Mouse (Mus musculus) lung, postnatal 4 days (tissue): ENCODE data around the gene Brap.
"Not testable (repeated sequence)": the region's sequence is repeated elsewhere in the genome, so short reads cannot be mapped to it uniquely, and the experiment has no call there.

Experiments
- DNase-seq, 2 experiments: peaks; one replicate each; pipeline ENCODE4 v3.0.0; 2021

Gene Brap

DNA sequence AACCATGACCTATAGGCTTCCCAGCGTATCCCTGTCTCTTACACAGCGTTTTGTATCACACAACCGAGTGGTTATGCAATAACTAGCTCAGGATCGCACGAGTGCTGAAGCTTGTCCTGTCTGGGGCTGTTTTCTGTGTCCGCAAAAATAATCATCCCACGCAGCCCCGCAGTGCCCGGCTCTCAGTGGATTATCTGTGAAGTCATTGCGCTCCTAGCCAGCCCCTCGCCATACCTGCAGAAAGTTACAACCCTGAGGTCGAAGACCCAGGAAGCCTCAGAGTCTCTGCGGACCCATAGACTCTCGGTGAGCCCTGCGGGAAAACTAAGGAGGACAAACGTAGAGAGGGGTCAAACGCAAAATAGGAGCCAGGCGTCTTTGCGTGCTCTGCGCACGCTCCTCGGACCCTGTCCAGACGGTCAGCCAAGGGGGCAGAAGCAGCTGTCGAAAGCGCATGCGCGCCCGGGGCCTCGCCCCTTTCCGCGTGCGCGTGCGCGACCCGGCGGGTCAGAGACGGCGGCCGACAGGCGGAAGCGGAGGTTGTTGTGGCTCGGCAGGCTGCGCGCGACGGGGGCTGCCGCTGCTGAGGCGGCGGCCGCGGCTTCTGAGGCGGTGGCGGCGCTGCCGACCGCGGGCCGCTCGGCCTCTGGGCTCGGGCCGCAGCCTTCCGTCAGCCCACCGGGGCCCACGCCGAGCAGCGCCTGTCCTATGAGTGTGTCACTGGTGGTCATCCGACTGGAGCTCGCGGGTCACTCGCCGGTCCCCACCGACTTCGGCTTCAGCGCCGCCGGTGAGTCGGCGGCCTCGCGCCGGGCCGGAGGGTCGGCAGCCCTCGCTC lies at the start of gene Brap, which contains the start of gene Acad10:
Brap (plus strand) TSS at position 505 of the 838 bp plus-strand sequence.
Acad10 (minus strand) TSS at position 456 of the 838 bp plus-strand sequence.
- peak; percentile 96 to 97 for DNase-seq

DNA sequence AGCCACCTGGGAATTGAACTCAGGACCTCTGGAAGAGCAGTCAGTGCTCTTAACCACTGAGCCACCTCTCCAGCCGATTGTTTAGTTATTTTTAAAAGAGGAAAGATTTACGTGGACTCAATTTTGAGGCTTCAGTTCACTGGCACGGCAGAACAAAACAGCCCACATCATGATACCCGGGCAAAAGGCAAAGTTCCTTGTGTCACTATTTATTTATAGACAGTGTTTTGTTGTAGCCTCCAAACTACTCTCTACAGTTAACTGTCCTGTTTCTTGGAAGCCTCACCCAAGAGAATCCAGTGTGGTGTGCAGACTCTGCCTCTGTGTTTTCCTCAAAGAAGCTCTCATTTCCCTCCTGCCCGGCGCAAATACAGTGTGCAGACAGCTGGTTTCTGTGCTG lies 48.3 kb upstream of the Brap start:
- no peak for DNase-seq

DNA sequence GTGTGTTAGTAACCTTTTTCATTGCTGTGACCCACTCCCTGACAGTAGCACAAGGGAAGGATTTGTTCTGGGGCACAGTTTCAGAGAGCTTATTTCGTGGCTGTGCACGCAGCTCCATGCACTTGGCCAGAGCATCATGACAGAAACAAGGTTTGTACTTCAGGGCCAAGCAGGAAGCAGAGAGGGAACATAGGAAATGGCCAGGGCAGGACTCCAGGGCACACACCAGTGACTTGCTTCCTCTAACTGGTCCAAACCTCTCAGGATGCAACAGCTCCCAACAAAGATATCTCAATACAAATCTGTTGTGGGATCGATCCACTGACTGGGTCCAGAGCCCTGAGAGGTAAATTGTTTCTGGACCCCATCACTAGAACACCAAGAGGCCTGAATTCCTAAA lies 45.4 kb upstream of the Brap start:
- not testable (repeated sequence) for DNase-seq

DNA sequence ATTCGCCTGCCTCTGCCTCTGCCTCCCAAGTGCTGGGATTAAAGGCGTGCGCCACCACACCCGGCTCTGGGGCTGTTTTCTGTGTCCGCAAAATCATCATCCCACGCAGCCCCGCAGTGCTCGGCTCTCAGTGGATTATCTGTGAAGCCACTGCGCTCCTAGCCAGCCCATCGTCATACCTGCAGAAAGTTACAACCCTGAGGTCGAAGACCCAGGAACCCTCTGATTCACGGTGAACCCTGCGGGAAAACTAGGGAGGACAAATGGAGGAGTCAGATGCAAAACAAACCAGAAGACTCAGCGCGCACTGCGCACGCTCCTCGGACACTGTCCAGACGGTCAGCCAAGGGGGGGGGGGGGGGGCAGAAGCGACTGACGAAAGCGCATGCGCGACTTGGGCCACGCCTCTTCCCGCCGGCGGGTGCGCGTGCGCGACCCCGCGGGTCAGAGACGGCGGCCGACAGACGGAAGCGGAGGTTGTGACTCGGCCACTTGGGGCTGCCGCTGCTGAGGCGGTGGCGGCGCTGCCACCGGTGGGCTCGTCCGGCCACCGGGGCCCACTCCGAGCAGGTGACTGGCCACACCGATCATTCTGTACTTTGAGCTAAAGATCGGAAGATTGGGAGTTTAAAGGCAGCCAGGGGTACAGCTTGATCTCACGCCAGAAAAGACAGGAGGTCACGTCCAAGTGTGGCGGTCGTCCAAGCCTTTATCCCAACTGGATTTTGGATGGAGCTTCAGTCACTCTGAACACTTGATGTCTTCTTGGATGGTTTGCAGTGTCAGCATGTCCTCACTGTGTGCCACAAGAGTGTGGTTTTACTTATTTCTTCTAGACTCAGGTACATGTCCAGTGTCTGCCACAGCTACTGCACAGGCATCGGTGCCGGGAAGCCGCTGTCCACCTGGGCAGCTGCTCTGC lies 41.5 kb upstream of the Brap start, which contains the start of gene Acad12:
Acad12 (minus strand) TSS at position 347 of the 922 bp plus-strand sequence.
- DNase-seq, result peak; percentile 88 to 90

DNA sequence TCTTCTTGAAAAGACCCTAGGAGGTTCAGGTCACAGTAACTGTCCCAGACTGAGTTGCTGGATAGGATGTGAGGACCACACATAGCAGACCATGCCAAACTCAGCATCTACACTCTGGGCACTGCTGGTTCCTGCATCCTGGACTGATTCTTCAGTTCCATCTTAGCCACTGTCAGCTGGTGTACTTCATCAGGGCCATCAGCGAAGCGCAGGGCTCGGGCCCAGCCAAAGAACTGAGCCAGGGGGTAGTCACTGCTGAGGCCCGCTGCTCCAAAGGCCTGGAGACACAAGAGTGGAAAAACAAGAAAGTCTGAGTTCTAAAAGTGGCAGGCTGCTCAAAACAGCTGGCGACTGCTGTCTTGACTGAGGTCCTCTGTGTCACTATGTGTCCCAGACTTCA lies 39.3 kb upstream of the Brap start:
- DNase-seq, result no peak

DNA sequence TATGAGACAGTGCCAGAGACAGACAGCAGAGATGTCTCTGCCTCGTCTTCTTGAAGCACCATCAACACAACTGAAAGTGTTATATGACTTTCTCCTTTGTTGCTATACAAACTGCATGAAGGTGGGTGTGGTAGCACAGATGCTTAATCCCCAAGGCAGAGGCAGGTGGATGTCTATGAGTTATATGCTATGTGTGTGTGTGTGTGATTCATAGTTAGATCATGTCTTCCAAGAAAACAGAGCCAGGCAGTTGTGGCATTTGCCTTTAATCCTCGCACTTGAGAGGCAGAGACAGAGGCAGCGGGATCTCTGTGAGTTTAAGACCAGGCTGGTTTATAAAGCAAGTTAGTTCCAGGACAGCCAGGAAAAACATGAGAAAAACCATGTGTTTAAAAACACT lies 37.1 kb upstream of the Brap start:
- no peak for DNase-seq

DNA sequence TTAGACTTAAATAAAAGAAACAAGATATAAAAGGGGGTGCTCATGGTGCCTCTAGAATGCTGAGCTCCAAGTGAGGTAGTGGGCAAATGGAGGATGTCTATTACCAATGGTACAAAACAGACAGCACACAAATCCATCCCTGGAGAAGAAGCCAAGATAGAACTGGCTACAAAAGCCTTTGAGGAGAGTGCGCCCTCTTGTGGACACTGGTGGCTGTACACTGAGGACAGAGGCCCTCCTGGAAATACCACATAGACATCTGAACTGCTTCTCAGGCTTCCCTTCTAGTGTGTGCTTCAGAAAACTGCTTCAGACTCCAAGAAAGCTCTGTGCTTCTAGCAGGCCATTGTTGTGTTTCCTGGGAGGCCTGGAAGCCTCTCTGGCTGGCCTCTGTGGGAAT lies 32.5 kb upstream of the Brap start:
- DNase-seq, result peak; percentile 62 to 84

DNA sequence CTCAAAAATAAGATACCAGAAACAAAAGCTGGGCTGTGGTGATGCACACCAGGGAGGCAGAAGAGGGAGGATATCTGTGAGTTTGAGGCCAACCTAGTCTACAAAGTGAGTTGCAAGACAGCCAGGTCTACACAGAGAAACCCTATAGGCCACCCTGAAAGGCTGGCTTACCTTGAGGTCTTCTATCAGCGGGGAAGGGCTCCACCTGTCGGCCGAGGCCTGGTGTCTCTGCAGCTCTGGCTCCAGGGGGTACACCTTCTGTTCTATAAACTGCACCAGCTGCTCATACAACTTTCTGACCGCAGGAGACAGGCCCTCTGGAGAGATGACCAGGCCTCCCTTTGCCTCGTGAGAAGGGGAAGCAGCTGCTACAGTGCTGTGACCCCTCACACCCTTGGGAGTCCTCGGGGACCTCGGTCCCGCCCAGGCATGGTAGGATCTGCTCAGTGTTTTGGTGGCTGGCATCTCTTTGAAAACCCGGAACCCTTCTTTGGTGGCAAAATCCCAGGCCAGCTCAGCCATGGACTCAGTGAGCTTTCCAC lies 29.2 kb upstream of the Brap start:
- DNase-seq, result peak in 1 of 2 experiments; percentile 22

DNA sequence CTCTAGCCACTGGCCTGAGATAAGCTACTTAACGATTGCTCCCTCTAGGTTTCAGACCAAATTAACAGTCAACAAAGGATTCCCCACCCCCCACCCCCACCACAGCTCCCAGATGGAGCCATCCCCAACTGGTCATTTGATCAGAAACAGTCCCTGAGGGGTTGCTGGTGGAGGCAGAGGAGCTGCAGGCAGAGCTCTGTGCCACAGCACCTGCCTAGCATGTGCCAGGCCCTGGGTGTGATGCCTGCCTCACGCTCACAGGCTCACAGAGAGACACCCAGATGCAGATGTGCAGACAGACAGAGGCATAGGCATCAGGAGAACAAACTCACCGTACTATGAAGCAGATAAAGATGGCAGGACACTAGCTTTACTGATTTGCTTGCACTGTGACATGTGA lies 27.6 kb upstream of the Brap start:
- DNase-seq, result no peak

DNA sequence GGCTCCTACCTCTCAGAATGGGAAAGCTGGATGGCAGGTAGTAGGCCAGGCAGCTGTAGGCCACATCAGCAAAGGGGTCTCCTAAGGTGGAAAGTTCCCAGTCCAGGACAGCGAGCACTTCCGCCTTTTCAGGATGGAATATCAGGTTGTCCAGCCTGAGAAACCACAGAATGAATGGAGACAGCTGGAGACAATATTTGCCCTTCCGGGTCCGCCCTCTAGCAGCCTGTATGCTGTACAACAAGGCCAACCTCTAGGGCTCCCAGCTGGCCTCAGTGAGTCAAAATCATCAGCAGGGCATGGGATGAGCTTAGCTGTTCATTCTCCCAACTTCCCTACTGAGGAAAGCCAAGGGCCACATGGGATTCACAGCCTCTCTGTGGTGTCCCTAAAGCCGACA lies 25.7 kb upstream of the Brap start:
- DNase-seq, result no peak

DNA sequence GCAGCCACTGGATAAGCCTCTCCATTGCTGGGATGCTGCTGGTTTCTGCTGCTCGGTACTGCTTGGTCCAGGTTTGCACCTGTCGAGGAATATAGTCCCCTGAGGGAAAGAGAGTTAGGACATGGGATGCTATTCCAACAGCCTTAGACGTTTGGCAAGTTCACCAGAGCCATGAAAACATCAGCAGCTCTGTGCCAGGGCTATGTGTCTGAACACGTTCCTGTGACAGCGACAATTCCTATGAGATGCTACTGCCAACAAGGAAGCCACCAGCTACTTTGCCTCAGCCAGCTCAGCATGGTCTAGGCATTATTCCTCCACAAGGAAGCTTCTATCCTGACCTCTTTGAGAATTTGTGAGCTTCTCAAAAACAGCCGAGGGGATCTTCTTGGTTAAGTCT lies 23.1 kb upstream of the Brap start:
- no peak for DNase-seq

DNA sequence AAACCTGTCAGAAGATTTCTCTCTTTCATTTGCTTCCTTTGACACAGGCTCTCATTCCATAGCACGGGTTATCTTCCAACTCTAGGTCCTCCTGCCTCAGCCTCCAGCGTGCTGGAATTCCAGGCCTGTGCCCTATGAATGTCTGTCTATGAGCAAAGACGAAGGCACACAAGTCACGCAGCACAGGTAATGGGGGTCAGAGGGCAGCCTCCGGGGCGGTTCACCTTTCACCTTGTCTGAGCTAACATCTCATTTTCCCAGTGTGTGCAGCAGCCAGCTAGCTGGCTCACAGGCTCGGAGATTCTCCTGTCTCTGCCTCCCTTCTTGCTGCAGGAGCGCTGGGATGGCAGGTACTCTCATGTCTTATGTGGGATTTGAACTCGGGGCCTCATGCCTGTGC lies 20.8 kb upstream of the Brap start:
- no peak for DNase-seq

DNA sequence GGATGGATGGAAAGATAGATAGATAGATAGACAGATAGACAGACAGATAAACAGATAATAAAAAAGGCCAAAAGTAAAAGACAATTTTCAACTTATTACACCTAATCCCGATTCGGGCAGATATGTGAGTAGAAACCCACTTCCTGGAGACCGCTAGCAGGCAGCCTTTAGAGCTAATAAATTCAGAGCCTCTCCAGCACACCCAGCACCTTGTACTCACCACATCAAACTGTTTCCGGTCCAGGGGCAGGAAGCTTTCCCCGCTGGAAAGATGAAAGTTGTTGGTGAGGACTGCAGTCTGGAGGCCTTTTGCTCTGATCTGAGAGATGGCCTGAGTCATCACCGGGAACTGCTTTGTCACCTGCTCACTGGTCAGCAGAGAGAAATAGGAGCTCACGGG lies 11.2 kb upstream of the Brap start:
- no peak for DNase-seq

DNA sequence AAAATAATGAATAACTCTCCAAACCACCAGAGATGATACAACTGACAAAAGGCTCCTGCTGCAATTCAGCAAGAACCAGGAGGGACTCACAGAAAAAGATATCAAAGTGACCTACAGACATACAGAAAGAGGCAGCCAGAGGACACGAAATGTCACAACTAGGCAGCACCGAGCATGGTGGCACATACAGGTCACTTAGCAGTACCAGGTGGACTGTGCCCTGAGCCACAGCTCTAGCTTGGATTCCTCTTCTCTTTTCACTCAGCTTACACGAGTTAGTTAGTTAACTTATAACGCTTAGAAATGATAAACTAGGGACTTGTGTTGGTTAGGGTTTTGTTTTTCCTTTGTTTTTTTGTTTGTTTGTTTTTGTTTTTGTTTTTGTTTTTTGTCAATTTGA lies 5.8 kb upstream of the Brap start:
- no peak for DNase-seq

DNA sequence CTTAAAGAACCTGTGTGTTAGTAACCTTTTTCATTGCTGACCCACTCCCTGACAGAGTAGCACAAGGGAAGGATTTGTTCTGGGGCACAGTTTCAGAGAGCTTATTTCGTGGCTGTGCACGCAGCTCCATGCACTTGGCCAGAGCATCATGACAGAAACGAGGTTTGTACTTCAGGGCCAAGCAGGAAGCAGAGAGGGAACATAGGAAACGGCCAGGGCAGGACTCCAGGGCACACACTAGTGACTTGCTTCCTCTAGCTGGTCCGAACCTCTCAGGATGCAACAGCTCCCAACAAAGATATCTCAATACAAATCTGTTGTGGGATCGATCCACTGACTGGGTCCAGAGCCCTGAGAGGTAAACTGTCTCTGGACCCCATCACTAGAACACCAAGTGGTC lies 3.5 kb upstream of the Brap start:
- peak; percentile 17 to 31 for DNase-seq

DNA sequence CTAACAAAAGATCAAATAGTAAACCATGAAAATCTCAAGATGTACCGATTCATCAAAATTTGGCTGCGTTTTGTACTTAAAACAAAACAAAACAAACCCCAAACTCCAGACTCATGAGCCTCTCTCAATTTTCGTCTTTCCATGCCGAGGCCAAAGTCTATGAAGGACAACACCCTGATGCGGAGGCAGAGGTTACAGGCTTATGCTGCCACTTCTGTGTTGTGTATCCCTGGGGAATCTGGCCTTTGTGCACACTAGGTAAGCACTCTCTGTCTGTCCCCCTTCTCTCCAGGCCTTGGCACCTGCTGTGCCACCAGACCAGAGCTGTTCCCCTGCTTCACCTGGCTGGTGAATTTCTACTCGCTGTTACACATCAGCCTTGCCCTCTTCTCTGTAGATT lies 2.7 kb upstream of the Brap start:
- not testable (repeated sequence) for DNase-seq

DNA sequence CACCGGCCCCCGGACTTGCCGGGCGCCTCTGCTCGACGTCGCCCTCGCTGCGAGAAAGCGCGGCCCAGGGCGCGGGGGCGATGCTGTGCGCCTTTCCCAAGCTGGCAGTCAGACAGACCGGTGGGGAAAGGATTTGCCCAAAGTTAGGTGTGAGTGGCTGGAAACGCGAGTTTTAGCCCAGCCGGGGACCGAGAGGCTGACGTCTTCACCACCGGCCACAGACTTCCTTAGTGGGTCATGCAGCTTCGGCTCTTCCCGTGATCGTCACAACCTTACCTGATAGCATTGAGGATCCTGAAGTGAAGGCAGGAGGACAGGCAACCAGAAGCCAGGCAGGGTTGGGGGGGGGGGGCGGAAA lies 513 bp downstream of the Brap start:
- no peak for DNase-seq

DNA sequence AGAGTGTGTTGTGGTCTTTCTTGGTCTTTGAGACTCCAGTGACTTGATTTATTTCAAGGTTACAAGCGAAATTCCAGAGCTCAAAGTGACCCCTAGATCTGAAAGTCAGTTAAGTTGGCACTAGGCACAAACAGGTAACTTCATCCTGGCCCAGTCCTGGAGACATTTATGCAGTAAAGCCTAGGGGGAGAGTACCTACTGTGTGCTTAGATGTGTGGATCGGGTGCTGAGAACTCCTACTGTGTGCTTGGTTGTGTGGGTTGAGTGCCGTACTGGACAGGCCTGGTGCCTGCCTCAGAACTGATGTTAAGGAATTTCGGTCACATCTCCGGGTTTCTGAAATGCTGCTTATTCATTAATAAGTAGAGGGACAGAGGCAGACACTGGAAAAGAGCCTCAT lies 1.1 kb downstream of the Brap start:
- DNase-seq, result no peak

DNA sequence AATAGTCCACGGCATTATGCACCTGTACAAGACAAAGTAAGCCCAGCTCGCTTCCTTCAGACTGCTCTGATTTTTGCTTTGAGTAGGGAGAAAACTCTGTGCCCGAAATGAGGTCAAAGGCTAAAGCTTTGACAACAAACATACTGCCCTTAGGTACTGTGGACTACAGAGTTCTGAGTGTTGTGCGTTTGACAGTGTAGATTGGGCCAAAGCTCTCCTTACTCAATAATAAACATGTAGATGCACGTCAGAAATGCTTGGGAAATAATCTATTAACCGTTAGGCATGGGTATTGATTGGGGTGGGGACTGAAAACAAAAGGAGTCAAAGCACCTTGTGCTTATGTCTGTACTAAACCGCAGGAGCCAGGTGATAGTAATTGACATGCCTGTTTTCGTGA lies 3.1 kb downstream of the Brap start:
- DNase-seq, result no peak

DNA sequence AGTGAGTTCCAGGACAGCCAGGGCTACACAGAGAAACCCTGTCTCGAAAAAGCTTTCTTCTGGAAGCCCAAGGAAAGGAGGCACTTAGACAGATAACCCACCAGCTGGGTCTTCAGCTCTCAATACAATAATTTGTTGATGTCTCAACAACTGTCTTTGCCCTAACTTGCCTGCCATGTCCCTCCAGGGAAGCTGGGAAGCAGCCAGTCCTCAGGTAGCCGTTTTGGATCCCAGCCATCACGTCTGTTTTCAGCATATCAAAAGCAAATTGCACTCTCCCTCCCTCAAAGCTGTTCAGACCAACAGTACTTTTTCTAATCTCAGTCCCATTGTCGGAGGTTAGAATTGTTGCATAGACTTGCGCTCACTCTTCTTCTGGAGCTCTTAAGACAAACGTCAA lies 3.7 kb downstream of the Brap start:
- no peak for DNase-seq

DNA sequence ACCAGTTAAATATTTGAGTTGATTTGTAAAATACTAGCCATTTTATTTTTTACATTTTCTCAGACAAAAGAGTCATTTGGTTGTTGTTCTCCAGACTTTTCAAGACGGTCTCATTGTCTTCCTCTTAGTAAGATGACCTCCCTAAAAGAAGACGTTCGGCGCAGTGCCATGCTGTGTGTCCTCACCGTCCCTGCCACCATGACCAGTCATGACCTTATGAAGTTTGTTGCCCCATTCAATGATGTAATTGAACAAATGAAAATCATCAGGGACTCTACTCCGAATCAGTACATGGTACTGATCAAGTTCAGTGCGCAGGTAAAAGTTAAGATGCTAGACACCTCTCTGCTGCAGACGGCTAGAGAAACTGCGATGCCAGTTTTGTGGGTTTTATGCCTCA lies 4.6 kb downstream of the Brap start:
- no peak for DNase-seq

DNA sequence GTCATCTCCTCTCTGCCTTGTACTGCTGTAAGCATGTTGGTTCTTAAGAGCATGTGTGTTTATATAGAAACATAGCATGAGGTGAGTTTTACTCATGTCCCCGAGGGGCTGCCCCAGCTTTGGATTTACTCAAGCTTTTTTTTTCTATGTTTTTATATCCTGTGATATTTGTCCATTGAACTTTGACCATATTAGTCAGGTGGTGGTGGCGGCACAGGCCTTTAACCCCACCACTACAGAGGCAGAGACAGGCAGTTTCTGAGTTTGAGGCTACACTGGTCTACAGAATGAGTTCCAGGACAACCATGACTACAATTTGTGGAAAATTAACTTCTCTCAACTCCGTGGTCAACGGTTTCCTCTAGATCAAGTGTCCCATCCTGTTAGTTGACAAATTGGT lies 6.7 kb downstream of the Brap start:
- DNase-seq, result no peak

DNA sequence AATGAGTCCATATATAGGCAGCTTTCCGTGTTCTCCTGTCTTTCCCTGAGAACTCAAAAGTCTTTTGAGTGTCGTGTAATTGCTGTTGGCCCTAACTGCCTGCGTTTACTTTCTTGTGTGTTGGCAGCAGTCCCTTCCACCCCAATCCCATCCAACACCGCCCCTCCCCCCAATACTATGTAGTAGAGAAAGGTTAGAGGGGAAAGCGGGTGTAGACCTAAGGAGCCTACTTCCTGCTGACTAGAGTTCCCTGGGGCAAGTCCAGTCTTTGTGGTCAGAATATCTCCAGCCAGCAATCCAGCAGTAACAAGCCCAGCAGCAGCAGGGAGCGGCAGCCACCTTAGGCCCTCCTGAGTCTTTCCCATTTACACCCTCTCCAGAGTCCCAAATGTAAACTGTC lies 8.0 kb downstream of the Brap start:
- no peak for DNase-seq

DNA sequence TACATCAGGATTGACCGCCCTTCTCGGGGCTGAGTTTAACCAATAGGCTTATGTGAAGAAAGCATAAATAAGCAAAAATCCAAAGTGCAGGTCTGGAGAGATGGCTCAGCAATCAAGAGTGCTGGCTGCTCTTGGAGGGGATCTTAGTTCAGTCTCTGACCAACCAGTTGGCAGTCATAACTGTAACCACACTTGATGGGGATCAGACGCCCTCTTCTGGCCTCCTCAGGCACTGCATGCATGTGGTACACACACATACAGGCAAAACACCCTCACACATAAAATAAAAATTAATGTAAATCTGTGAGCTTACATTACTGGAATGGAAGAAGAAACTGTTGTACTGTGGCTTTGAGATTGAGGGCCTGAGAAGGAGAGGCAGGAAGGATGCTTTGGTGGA lies 10.0 kb downstream of the Brap start:
- DNase-seq, result peak in 1 of 2 experiments; percentile 41
